Mouse (Mus musculus): ENCODE results near the gene Exoc8.

Gene Exoc8

GRCm38 (mm10) chr8:124845573-124845972 lies 51.9 kb downstream of the Exoc8 start:
- no peak for DNase-seq (ENCODE audit: low read depth)

- DNase-seq (ENCODE audit: low read depth) = no peak
Observed at GRCm38 (mm10) chr8:124845131-124845530, 52.4 kb downstream of the Exoc8 start.
